Mouse (Mus musculus) mouse trophoblast stem cell (cell line): ENCODE measurements at regions not wholly inside any gene's neighbourhood (a gene's known extent, or its start where the extent isn't known, plus 50 kb on each side); places are given as distances from the start of the nearest gene placed in this dataset.

Source experiments
- in situ Hi-C, 2 experiments: fragments of 300-500 bp; cut with MseI, MboI; formaldehyde crosslinking; loops; 2 replicates in 1 of 2; 3 replicates in 1 of 2; pipeline ENCODE4 v1.15.1; 2025

DNA sequence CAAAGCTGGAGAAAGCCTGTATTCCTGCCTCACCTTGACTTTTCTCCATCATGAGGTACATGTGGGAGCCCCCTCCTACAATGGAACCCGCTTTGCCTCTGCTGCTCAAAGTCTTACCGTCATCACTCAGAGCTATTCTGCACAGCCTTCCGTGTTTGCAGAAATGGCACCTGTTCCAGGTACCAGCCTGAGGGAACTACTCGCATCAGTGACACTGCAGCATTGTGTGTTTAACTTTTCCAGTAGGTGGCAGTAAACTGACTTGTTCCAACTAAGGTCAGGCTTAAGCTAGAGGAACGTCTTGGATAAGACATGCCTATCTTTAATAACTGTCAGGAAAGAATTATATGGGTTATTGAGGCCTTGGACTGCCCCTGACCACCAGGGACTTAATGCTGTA lies 71.4 kb downstream of the Fam173b start:
- in situ Hi-C loops: no loop called here

DNA sequence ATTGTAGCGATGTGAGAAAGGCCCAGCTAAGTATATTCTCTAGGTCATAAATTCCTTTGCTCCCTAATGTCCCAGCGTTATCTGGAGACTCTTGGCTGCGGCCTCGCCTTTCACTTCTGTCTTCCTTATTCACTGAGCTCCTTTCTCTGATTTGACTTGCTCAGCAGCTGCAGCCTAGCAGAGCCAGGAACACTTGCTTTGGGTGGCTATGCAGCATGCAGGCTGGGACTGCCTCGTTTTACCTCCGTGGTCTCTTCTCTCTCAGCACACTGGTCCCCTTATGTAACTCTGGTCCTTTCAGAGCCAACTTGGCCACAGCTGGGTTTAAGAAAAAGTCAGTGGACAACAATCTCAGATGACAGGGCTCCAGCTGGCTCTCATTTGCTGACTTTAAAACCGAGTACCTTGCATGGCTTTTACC lies 75.1 kb downstream of the Fam173b start:
- in situ Hi-C loops: no loop called here

DNA sequence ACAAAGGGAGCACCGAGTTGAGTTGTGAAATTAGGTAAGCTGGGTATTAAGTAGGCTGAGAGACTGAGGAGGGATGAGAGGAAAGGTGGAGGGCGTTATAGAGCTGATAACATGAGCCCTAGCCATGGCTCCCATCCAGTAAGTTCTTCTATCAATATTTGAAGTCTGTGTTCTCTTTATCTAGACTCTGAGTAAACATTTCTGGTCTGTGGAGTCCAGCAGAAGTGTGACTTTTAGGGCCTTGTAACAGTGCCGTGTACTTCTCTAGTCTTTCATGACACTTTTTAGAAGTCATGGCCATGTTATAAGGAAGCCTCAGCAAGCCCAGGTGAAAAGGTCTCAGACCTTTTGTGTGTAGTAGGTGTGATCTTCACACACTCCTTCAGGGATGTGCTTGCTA lies 91.5 kb downstream of the Fam173b start:
- in situ Hi-C loops: no loop called here

DNA sequence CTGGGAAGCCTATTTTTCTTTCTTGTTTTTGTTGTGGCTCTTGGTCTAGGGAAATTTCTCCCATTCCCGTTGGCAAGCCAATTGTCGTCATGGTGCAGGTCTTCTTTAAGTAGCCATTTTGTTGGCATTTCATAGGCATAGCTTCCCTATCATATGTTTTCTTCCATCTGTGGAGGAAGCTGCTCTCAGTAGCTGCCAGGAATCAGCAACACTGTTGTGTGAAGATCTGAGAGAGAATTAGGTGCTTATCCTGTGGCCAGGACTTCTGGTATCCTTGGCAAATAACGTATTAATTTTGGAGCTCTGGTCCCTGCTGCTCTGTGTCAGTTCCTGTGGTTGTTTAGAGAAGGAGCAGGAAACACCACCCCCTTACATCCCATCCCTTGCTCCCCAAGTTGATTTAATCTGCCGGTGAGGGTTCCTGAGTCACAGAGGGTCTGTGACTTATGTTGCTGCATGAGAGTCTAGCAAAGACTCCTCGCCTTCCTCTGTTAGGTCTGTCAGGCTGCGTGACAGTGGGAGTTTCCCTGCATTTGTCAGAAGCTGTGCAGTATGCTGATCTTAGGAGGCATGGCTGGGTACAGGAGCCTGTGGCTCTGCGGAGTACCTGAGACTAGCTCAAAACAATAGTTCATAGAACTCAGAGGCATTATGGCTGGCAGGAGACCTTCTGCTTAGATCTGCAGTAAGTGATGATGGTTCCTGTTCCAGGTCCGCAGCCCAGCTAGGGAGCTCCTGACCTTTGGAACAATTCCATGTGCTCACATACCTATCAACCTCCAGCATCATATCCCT lies 93.4 kb downstream of the Fam173b start:
- in situ Hi-C loops: no loop called here

DNA sequence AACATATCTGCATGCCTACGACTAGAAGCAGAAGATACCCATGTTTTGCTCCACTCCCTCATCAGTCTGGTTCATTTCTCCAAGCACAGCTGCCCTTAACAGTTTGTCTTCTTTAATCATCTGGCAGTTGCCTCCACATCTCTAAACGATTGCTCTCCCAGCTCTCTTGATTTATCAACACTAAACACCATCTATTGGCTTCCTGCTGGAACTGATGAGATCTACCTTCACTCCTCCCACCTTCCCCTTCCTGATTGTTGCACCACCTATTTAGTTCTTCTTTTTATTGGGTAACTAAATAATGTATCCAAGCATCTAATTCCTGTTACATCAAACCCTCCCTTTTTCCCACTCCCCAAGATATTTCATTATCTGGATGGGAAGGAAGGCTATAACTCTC lies 101.7 kb downstream of the Fam173b start:
- in situ Hi-C loops: no loop called here

DNA sequence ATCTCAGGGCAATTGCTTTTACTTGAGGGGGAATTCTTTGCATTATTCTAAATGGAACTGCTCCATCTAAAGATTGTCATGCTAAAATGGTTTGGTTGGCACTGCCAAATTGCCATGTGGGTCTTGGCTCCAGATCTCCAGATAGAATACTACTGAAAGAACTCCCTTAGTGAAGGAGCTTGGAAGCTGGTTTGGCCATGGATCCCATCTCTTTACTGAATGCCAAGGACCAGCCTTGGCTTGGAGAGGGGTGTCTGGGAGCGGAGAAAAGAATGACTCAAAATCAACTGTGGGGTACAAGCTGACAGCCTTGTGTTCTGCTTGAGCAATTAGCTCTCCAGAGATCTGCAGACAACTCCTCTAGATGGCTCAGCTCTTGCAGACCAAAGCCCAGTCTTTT lies 105.8 kb downstream of the Fam173b start:
- in situ Hi-C loops: no loop called here

DNA sequence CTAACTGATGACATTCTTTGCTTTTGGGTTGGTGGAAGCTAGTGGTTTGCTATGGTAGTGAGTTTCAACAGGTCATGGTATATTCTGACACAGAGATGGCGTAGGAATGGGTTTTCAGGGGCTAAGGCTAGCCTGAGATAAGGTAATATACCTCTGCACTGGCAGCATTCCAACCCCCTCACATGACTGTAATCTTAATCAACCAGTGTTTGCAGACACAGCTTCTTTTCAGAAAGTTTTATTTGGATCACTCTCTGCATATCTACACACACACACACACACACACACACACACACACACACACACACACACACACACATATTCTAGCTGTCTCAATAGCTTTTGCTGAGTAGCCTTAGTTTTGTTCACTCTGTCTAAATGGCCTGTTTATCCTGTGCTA lies 119.4 kb downstream of the Fam173b start:
- in situ Hi-C loops: no loop called here

DNA sequence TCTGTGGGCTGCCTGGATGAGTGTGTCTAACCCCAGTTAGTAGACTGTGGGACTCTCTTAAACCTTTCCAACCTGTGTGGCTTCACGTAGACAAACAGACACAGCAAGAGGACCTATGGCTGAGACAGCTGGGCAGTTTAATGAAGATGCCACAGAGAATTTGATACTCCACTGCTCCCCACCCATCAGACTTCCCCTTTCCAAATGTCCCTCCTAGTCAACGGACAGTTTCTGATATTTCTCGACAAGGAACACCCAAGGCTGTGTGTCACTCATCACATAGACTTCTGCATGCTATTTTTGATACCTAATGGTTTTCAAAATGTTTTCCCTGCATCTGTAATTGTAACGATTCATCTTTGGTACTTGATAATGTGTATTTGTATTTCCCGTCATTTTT lies 120.8 kb downstream of the Fam173b start:
- in situ Hi-C loops: no loop called here

DNA sequence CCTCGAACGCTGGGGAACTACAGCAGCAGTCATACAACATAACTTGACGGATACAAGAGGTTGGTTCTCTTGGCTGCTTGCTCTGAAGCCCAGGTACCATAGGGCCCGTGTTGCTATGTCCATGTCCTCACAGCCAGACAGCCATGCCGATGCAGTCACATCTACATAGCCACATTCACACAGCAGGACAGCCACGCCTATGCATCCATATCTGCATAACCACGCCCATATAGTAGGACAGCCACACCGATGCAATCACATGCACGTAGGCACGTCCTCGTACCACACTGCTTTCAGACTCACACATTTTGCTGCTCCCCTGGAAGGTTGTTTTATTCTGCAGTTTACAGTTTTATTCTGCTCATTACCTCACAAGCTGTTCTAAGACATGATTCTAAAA lies 122.6 kb downstream of the Fam173b start:
- in situ Hi-C loops: no loop called here

DNA sequence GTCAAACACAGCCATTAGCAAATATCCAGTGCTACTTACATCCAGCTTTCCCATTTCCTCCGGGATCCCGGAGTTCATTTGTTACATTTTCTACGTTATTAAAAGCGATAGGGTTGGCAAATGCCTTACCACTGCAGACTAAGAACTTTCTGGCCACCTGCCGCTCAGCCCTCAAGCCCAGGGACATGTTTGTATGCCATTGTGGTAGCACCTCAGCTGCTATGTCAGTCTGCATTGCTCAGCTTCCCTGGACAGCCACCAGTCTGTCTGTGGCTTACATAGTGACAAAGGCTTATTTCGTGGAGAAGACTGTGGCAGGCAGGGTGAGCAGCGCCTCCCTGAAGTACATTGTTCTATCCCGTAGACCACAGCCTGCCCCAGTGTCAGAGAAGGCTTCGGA lies 127.5 kb downstream of the Fam173b start:
- in situ Hi-C loops: no loop called here

DNA sequence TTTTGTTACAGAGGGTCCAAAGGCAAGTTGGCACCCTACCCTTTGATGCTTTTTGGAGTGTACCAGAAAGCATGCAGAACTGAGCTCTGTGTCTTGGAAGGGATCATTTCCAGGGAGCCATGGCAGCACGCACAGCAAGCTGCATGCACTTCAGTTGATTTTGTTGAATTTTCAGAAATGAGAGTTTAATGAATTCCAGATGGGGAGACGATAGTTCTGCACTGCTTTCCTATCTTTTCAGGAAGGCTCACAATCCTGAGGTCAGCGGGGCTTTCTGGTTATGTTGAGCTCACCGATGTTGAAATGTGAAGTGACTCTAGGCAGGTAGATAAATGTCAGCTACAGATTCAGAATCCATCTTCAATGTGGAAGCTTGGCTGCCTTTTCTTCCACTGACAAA lies 140.0 kb downstream of the Fam173b start:
- in situ Hi-C loops: no loop called here

DNA sequence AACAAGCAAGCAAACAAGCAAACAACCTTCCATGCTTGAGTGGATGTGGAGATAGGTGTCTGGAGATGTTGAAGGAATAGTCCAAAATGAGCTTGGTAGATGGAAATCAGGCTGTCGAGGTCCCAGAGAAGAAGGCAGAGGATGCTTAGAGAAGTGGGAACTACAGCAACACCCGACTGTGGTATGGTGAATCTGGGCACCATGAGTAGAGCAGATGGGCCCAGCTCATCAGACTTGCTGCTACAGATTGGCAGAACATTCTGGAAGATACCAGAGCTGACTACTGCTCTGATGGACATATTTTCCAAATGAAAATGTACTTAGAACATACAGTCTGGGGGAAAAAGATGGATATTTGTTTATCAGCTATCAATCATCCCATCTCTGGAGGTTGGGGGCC lies 142.9 kb downstream of the Fam173b start:
- in situ Hi-C loops: no loop called here

DNA sequence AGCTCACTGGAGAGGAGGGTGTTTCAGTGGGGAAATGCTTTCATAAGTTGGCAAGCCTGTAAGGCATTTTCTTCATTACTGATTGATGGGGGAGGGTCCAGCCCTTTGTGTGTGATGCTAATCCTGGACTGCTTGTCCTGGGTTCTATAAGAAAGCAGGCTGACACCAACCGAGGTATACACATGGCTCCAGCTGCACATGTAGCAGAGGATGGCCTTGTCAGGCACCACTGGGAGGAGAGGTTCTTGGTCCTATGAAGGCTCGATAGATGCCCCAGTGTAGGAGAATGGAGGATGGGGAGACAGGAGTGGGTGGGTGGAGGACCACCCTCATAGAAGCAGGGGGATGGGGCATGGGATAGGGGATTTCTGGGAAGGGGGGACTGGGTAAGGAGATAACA lies 151.0 kb downstream of the Fam173b start:
- in situ Hi-C loops: no loop called here

DNA sequence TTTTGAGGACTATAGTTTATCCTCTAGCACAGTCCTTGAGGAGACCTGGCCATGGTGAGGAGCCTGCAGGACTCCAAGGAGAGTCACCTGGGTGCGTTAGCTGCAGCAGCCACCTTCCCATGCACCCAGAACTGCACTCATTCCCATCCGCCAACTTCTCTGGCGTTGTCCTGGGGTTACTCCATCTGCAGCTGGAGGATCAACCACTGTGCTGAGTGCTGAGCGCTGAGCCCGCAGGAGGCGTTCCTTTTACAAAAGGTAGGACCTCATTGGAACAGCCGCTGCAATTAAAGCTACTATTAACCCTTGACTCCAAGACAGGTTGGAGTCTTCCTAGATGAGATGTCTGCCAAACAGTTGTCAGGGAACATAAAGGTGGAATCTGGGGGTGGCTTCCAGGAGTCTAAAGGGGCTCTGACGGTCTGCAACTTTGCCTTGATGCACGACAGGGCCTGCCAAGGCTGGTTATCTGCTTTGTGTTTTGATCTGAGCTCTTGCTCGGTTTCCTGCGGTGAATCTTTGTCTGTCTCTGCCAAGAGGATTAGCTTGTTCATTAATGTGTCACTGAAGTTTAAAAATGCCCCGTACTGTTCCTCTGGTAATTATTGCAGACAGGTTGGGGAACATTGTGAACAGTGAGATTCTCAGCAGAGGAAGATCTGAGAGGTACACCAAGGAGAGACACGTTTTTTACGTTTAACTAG lies 152.1 kb downstream of the Fam173b start:
- in situ Hi-C loops: no loop called here

DNA sequence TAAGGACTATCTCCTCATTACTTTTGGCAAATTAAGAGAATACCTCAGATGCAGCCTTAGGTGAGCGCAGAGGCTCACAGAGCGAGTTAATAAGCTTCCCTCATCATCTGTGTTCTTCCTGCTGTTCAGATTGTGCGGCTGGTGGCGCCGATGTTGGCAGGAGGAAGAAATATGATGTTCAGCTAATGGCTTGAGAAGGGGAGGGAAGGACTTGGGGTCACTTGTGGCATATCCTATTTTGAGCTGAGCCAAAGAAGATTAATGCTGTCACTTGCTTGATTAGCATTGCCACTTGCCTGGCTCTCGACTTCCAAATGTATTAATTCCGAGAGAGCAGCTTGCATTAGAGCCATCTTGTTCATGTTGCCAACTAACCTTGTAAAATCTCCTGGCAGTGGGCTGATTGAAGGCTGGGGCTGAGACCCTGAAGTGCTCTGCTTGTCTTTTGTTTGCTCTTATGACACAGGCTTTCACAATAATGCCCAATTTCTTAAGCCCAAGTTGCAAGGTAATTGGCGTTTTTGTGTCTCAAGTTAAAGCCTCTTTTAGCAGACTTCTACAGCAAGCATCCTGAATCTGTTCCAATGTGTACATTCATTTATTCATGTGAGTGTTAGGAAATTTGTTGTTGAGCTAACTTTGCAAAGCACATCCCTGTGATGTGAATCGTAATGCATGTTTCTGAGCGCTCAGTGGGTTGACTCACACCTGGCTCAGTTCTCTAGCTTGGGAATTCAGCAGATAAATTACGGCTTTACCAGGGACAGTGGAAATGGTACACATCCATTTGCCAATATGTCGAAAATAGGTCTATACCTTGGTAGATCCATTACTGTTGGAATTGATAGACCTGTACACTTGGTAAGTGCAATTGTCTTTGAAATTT lies 167.6 kb downstream of the Fam173b start:
- in situ Hi-C loops: no loop called here

DNA sequence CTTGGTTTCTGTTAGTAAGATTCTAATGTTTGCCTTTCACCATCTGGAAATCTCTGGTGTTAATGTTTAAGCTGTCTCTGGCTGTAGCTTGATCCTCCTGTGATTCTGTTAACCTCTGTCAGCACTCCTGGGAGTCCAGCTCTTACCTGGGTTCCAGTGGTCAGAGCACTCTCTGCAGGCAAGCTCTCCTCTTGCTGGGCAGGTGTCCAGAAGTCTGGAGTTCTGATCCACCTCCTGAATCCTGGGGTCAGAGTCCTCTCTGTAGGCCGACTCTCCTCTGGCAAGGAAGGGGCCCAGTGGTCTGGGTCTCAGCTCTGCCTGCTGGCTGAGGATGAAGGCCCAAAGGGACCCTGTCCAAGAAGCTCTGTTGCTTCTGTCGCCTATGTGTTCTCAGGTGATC lies 181.4 kb downstream of the Fam173b start:
- in situ Hi-C loops: no loop called here

DNA sequence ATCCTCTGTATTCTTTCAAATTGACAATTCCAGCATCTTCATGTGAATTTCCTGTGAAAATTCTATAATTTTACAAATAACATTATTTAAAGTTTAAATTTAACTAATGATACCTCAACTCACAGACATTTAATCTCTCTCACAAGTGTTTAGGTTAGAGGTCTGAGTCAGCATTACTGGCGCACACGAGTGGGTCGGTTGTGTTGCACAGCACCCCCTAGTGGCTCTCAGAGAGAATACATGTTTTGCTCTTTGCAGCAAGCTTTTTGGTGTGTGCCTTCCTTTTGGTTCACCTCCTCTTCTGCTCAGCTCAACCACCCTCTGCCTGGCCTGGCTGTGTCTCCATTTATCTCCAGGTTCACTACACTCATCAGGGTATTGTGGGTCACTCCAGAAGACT lies 183.4 kb downstream of the Fam173b start:
- in situ Hi-C loops: no loop called here

DNA sequence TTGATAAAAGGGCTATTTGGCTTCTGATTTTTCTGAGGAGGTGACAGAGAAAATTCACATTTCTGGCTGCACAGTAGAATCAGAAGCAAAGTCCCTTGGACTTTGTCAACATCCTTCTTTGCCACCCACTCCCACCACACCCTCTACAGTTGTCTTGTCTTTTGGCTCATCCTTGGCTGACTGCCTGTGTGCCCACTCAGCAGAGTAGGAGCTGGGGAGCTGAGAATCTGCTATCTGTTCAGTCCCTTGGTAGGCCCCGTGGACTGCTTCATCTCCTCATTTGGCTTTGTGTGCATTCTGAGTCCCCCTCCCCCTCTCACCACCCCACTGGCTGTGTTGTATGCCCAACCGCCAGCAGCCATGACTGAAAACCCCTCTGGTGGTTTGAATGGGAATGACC lies 197.2 kb downstream of the Fam173b start:
- in situ Hi-C loops: no loop called here

DNA sequence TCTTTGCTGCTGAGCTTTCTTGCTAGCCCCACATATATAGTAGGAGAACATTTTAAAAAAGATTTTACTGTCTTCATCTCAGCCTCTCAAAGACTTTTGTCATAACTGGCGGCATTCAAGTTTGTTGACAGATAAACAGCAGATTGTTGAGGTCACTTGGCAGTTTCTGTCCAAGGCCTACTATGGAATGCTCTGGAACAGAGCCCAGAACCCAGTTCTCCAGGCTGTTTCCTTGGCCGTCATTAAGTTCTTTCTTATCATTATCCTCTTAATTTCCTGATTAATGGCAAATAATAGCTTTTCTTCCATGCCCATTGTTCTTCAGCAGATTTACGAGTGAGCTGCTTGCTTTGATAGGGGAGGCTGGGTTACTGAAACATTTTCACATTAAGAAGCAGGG lies 203.9 kb downstream of the Fam173b start:
- in situ Hi-C loops: no loop called here

DNA sequence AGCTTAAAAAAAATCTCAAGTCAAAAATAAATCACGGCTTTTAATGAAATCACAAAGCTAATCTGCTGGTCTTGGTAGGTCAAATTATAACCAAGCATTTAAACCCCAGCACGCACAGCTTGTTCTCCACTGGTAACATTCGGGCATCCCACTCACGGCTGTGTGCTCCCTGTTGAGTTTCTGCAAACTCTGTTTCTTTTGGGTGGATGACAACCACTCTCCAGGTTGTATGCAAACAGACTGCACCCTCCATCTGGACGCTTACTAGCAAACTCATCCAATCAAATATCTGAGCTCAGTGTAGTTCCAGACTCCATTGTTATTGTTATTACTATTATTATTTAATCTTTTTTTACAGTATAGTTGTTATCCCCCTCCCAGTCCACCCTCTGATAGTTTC lies 213.9 kb downstream of the Fam173b start:
- in situ Hi-C loops: no loop called here

DNA sequence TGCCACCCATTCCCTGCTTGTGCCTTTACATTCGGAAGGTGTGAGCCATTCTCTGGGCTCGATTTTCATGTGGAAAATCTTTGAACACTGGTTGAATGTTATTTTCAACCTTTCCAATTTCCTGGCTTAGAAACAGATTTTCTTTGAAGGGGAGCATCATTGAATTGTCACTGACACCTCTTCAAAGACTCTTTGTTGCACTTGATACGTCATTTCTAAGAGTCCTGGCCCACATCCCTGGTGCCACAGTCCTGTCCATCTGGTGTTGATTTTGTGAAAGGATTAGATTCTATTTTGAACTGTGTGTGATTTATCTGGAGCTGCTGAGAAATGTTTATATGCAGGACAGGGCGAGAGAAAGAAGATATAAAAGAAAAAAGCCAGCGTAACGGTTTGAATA lies 217.6 kb downstream of the Fam173b start:
- in situ Hi-C loops: no loop called here

DNA sequence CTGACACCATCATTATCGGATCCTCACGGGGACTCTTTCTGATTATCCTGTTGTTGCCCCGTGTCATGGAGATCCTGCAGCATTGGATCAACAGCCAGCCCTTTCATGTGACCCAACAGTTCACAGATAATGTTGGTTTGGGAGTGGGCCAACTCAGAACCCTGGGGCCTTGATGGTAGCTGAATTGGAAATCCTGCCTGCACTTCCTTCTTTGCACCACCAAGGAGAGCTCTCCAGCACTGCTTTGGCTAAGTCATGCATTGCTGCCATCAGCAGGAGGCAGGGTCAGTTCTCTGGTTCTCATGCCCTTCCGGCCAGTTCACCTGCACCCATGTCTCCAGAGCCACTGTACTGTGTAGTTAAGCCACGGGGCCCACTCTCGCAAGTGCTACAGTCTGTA lies 225.6 kb downstream of the Fam173b start:
- in situ Hi-C loops: no loop called here

DNA sequence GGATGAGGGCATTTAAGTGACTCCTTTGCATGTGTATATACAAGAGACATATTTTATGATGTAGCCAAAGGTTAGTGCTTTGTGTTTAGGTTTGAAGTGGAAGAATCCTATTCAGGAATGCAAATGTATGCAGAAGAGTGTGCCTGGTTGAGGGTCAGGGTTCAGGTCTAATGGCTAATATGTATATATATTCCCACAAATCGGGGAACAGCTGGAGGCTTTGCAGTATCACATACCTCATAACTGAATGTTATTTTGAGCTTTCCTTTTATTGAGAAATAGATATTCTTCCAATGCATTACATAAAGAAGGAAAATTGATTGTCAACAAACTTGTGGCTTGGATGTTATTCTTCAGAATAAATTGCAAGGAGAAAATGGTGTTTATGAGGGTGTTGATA lies 239.9 kb downstream of the Fam173b start:
- in situ Hi-C loops: no loop called here
